Mouse (Mus musculus): ENCODE results near the gene Gif. TPM values are rescaled to one million over a fixed set of nuclear protein-coding genes. Genes with fewer than 3 reads are reported as not detected.

The Gif gene
- not detected in 2 replicates for total RNA-seq (2017)

- no peak for ATAC-seq (ENCODE audit: extremely low read depth, insufficient number of reproducible peaks, low FRiP score, poor library complexity, severe bottlenecking)
These were observed at the start of gene Gif for GRCm38 (mm10) chr19:11747298-11747697. Gene Gif (plus strand): TSS chr19:11747554.

GRCm38 (mm10) chr19:11698342-11698741, 49.0 kb upstream of the Gif start:
- ATAC-seq (ENCODE audit: extremely low read depth, insufficient number of reproducible peaks, low FRiP score, poor library complexity, severe bottlenecking), result no peak

DNA sequence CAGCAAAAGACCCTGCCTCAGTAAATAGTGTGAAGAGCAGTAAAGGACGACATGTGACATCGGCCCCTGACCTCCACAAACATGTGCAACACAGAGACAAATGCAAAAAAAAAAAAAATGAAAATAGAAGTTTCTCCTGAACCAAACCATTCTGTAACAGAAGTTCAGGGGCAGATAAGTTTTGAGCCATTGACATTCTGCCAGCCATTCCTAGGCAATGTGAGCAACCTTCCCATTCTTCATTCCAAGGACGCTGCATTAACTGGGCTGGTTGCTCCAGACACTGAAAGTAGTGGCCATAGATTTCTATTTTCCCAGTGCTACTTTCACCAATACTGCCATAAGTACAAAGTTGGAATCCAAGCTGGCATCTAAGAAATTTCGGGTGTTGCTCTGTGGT, 34.9 kb upstream of the Gif start:
- no peak for ATAC-seq (ENCODE audit: extremely low read depth, insufficient number of reproducible peaks, low FRiP score, poor library complexity, severe bottlenecking)

DNA sequence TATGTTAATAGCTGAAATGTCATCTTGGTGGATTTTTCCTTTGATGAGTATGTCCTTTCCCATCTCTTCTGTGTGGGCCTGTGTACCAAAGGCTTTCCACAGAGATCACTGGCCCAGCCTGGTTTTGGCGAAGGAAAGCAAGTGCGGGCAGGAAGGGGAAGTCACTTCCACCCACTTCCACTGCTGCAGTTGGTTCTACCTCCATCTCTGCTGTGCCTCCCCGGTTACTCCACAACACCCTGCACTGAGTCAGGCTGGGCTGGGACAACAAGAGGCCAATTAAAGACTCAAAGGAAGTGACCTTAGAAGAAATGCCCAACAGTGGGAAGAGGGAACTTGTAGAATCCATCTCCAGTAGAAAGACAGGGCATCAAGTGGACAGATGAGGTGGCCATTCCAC, 27.3 kb upstream of the Gif start:
- no peak for ATAC-seq (ENCODE audit: extremely low read depth, insufficient number of reproducible peaks, low FRiP score, poor library complexity, severe bottlenecking)

GRCm38 (mm10) chr19:11723870-11724269, 23.5 kb upstream of the Gif start:
- ATAC-seq (ENCODE audit: extremely low read depth, insufficient number of reproducible peaks, low FRiP score, poor library complexity, severe bottlenecking), result no peak

DNA sequence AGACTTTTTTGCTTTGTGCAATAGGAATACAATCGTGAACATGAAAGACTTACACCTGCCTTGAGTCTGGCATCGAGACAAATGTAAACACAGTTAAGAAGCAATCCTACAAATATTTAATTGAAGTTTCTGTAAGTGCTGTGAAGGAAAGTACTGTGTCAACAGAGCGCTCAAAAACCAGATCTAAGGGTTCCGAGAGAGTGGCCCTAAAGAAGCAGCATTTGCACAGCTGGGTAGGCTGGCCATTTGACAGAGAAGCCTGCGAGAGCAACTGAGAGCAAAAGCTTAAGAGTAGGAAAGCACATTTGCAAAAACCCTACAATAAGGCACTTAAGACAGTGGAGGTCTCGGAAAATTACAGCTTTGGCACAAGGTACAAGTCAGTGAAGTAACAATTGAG, 23.1 kb upstream of the Gif start:
- no peak for ATAC-seq (ENCODE audit: extremely low read depth, insufficient number of reproducible peaks, low FRiP score, poor library complexity, severe bottlenecking)

DNA sequence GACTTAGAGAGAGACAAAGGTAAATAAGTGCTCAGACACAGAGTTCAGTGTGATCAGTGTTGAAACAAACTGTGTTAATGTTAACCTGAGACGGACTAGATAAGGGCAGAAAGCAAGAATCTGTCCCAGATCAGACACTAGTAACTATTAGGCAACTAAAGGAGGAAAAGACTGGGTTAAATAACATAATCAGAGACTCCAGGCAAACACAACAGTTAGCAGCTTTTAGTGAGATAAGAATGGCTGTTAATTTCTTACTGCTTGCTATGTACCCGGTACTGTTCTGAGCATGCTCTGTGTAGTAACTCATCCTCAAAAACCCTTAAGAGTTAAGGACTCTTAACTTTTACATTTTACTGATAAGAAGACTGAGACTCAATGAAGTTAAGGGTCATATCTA, 21.4 kb upstream of the Gif start:
- ATAC-seq (ENCODE audit: extremely low read depth, insufficient number of reproducible peaks, low FRiP score, poor library complexity, severe bottlenecking), result no peak

- ATAC-seq (ENCODE audit: extremely low read depth, insufficient number of reproducible peaks, low FRiP score, poor library complexity, severe bottlenecking), result no peak
These were observed 20.1 kb upstream of the Gif start for GRCm38 (mm10) chr19:11727304-11727703.

GRCm38 (mm10) chr19:11730278-11730677, 17.1 kb upstream of the Gif start:
- no peak for ATAC-seq (ENCODE audit: extremely low read depth, insufficient number of reproducible peaks, low FRiP score, poor library complexity, severe bottlenecking)

GRCm38 (mm10) chr19:11736455-11736854, 10.9 kb upstream of the Gif start:
- ATAC-seq (ENCODE audit: extremely low read depth, insufficient number of reproducible peaks, low FRiP score, poor library complexity, severe bottlenecking), result no peak

GRCm38 (mm10) chr19:11745680-11746079, 1.7 kb upstream of the Gif start:
- no peak for ATAC-seq (ENCODE audit: extremely low read depth, insufficient number of reproducible peaks, low FRiP score, poor library complexity, severe bottlenecking)

- no peak for ATAC-seq (ENCODE audit: extremely low read depth, insufficient number of reproducible peaks, low FRiP score, poor library complexity, severe bottlenecking)
These were observed 17.7 kb downstream of the Gif start for GRCm38 (mm10) chr19:11765059-11765458.

DNA sequence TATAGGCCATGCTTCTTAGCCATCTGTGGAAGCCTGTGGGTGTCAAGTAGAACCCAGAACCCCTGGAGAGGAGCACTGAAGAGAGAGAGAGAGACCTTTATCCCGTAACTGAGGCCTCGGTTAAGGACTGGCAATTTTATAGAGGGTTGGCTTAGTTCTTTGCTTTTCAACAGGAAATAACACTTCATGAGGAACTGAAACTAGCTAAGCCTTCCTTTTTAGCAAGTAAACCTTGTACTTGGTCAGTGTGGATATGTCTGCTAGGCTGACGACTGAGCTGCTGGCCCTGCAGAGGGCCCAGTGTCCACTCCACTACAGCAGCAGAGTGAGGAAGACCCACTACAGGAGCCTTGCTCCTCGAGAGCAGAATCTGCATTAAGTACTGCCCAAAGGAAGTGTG, 19.1 kb downstream of the Gif start:
- peak; percentile 67 for ATAC-seq (ENCODE audit: extremely low read depth, insufficient number of reproducible peaks, low FRiP score, poor library complexity, severe bottlenecking)

GRCm38 (mm10) chr19:11768163-11768562, 20.8 kb downstream of the Gif start:
- peak; percentile 69; the same call in 1 of the 2 replicates for ATAC-seq (ENCODE audit: extremely low read depth, insufficient number of reproducible peaks, low FRiP score, poor library complexity, severe bottlenecking)

DNA sequence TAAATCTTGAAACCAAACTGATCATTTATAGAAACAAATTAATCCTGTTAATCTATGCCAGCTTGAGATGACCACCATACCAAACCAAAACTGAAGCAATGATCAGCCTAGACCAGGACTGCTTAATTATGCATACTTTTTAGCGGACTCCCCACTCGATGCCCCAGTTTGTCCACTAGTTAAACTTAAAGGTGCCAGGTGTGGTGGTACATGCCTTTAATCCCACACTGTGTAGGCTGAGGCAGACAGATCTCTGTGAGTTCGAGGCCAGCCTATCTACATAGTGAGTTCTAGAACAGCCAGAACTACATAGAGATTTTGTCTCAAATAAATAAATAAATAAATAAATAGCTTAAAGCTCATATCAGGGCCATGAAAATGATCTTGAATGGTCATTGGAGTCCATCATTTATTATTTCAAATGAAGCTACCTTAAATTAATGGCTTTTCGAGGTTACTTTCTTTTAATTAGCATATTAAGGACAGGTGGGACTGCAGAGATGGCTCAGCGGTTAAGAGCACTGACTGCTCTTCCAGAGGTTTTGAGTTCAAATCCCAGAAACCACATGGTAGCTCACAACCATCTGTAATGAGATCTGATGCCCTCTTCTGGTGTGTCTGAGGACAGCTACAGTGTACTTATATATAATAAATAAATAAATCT, 22.0 kb downstream of the Gif start:
- no peak for ATAC-seq (ENCODE audit: extremely low read depth, insufficient number of reproducible peaks, low FRiP score, poor library complexity, severe bottlenecking)

DNA sequence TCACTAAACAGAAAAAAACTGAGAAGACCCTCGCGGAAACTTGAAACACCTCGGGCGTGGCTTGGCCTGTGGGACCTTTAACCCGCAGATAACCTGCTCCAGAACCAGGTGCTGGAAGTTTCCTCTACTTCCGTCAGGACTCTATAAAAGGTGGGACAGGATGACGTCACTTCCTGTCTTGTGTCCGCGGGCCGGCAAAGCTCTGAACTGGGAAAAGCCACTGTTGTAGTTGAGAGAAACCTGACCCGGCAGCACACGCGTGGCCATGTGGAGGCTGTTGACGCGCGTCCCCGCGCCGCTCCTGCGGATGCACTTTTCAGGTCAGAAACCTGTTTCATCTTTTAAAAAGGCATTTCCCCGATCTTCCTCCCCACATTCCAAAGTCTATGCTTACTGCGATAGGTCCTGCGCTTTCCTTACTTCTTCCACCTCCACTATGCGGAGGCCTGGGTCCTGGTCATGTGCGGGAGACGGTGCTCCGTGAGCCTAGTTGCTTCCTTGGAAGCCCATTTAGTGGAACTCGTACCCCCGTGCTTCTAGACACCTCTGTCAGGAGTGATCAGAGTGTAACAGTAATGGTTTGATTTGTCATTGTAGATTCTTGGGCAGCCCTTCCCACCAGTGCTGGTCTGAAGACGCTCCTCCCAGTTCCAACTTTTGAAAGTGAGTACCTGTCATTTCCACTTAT, 23.0 kb downstream of the Gif start, which contains the start of gene Mrpl16:
Gene Mrpl16 (plus strand): TSS at position 187 of the 688 bp plus-strand sequence.
- ATAC-seq (ENCODE audit: extremely low read depth, insufficient number of reproducible peaks, low FRiP score, poor library complexity, severe bottlenecking), result peak; percentile 69; the same call in 1 of the 2 replicates

GRCm38 (mm10) chr19:11777191-11777865, 30.0 kb downstream of the Gif start:
- 0 out of 2 replicates have a peak, but pooled peaks have one; percentile 44 for ATAC-seq (ENCODE audit: extremely low read depth, insufficient number of reproducible peaks, low FRiP score, poor library complexity, severe bottlenecking)

DNA sequence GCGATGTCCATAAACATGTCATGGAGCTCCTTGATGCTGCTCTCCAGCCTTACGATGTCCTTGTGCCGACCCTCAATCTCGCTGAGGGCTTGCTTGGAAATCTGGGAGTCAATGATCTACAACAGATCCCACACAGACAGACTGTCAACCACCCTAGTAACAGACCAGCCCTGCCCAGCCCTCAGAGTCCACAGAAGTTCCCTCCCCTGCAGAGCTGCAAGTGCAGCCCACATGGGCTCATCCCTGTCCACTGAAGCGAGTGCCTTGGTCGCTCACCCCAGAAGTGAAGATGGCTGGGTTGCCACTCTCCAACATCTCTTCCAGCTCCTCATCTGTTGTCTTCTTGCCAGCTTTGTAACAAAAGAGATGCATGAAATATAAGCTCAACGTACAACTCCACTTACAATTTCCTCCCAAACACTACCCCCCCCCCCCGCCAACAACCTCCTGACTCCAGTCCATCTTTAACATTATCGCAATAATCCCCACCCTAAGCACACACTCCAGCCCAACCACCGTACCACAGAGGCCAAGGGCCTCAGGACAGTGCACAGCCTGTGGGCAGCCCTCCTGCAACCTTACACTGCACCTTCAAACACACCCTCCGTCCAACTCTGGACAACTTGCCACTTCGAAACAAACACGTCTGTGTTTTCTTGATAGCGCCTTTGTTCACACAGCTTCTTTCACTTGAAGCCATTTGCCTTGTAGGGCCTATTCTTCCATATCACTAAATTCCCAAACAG, 38.2 kb downstream of the Gif start:
- ATAC-seq (ENCODE audit: extremely low read depth, insufficient number of reproducible peaks, low FRiP score, poor library complexity, severe bottlenecking), result no peak

DNA sequence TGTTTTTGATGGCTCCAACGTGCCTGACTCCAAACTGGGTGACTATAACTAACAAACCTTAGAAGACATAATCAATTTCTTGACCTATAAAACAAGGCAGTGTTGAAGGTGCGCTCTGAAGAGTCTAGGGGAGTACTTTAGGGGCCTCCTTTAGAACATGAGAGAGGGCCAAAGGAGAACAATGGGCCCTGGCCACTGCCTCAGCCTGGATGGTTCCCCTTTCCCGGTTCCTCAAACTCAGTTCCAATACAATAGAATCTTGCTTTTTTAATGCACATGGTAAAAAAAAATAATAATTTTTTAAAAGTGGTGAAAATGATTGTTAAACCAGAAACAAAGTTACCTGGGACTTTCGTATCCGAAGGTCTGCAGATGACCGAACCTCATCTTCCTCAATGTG, 40.5 kb downstream of the Gif start:
- no peak for ATAC-seq (ENCODE audit: extremely low read depth, insufficient number of reproducible peaks, low FRiP score, poor library complexity, severe bottlenecking)
